Mouse (Mus musculus) thymus, adult 2 months (tissue): Measurements from ENCODE around the gene Shc1. TPM values are rescaled to one million over a fixed set of nuclear protein-coding genes. Genes with fewer than 3 reads are reported as not detected.

ENCODE experiments used
- DNase-seq: peaks from one replicate; pipeline ENCODE4 v3.0.0; 2021
- H3K27ac ChIP-seq: fragments of 200-500 bp; 2 replicates; pipeline ENCODE4 v1.5.1; 2012; ENCODE audit warnings: low read length, control low read depth; ENCODE audit not compliant: control insufficient read depth, insufficient read depth
- H3K27me3 ChIP-seq: fragments of 200-500 bp; 2 replicates; pipeline ENCODE4 v1.6.1; 2012; ENCODE audit warnings: mild to moderate bottlenecking, low read length, moderate library complexity, mixed read lengths; ENCODE audit not compliant: control insufficient read depth, insufficient read depth
- H3K36me3 ChIP-seq: fragments of 200-500 bp; 2 replicates; pipeline ENCODE4 v1.6.1; 2012; ENCODE audit warnings: mild to moderate bottlenecking, low read length, moderate library complexity; ENCODE audit not compliant: control insufficient read depth, insufficient read depth
- H3K4me1 ChIP-seq: fragments of 200-500 bp; replicated peaks from 2 replicates; pipeline ENCODE4 v1.6.1; 2012; ENCODE audit warnings: low read length; ENCODE audit not compliant: control insufficient read depth, insufficient read depth
- H3K4me3 ChIP-seq: fragments of 200-500 bp; 2 replicates; pipeline ENCODE4 v1.5.1; 2012; ENCODE audit warnings: mild to moderate bottlenecking, low read length, control low read depth, moderate library complexity; ENCODE audit not compliant: control insufficient read depth, insufficient read depth
- CTCF ChIP-seq: fragments of 200-500 bp; IDR thresholded peaks from 2 replicates; pipeline ENCODE4 v1.5.1; 2012; ENCODE audit warnings: mild to moderate bottlenecking, control low read depth, low read length, moderate library complexity, borderline replicate concordance; ENCODE audit not compliant: control insufficient read depth, poor library complexity, insufficient read depth; ENCODE audit errors: extremely low read depth
- POLR2A ChIP-seq: fragments of 200-500 bp; IDR thresholded peaks from 2 replicates; pipeline ENCODE4 v1.6.1; 2012; ENCODE audit warnings: mild to moderate bottlenecking, low read length, control low read depth, moderate library complexity; ENCODE audit not compliant: control insufficient read depth, poor library complexity, insufficient read depth; ENCODE audit errors: extremely low read depth
- WGBS: fragments of 180-500 bp; shearing (Covaris S2); methylation state at CpG from one replicate; pipeline ENCODE4 v1.1.7; 2018; 5-methylcytosine and 5-hydroxymethylcytosine counted together
- polyA plus RNA-seq: library from polyadenylated mRNA; depleted of rRNA; stranded (reverse); fragments of >200 nt; gene quantifications from 2 replicates; pipeline ENCODE4 v1.2.3, GENCODE M21; 2012

The Shc1 gene
- polyA plus RNA-seq, 1 experiment: 89.9 TPM

DNA sequence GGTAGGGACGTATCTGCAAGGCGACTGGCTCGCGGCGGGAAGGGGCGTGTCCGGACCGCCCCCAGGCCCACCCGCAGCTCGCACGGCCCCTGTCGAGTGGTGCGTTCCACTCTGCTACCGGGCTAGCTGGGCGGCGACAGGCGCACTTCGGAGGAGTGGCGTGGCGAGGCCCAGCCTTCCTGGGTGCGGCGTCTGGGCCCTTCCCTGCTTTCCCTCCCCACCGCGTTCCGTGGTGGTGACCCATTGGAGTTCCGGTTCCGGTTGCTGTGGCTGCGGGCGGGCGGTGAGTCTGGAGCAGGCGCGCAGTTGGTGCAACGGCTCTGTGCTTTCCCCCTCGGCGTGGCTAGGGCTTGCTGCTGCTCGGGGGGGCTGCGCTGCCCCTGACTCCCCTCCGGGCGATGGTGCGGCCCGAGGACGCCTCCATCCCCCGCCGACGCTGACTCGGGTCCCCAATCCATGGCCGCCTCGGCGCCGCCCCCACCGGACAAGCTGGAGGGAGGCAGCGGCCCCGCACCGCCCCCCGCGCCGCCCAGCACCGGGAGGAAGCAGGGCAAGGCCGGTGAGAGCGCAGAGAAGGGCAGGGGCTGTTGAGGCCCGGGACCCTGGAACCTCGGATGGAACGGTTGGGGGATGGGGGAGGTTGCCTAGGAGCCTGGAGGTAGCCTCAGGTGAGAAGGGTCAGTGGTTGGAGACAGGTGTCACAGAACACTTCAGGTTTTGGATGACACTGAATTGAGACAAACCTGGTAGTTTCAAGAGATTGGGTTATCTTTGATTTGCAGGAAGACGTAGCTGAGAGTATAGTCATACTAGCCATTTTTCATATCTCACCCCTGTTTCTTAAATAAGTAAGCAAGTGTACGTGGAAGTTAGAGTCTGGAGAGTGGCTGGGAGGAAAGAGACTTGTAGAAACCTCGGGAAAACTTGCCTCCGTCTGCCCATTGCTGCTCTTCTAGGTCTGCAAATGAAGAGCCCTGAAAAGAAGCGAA, 12.2 kb downstream of the Shc1 start, which contains the start of gene Pygo2:
Gene Pygo2, plus strand, starts transcription at position 44 of the 989 bp plus-strand sequence.
- 3% methylated on average over 68 of the region's 68 CpGs for WGBS
- peaks cover 10% of the 10 kb centered on the region for H3K36me3 ChIP-seq
- peak; percentile 89 for DNase-seq

DNA sequence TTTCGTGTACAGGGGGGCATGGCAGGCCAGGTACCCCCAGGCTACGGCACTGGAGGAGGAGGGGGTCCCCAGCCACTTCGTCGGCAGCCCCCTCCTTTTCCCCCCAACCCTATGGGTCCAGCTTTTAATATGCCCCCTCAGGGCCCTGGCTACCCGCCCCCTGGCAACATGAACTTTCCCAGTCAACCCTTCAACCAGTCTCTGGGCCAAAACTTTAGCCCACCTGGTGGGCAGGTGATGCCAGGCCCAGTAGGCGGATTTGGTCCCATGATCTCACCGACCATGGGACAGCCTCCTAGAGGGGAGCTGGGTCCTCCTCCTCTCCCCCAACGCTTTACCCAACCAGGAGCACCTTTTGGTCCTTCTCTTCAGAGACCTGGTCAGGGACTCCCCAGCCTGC, 14.4 kb downstream of the Shc1 start:
- no peak overlapping the region for H3K4me3 ChIP-seq
- peaks cover 18% of the 10 kb centered on the region for H3K4me1 ChIP-seq
- no peak for DNase-seq
- TF ChIP-seq POLR2A (no peak), CTCF (no peak)
- H3K36me3 ChIP-seq: peaks cover 4% of the 10 kb centered on the region; the same call in 1 of the 2 replicates
- no peaks in the 10 kb centered on the region for H3K27me3 ChIP-seq
- no peak overlapping the region for H3K27ac ChIP-seq
- 96% methylated on average over 8 of the region's 8 CpGs for WGBS

More for the DNA sequence above, 12.2 kb downstream of the Shc1 start, which contains the start of gene Pygo2:
- peak; percentile 44; the same call in 1 of the 2 replicates for TF ChIP-seq POLR2A
- peak; percentile 42; the same call in 1 of the 2 replicates for TF ChIP-seq CTCF
- Histone ChIP-seq H3K27ac (no peak within 1 kb of the TSS), H3K4me1 (peaks cover 7% of the 10 kb centered on the region), H3K4me3 (peak within 1 kb of the TSS; percentile 59), H3K27me3 (no peaks in the 10 kb centered on the region)

DNA sequence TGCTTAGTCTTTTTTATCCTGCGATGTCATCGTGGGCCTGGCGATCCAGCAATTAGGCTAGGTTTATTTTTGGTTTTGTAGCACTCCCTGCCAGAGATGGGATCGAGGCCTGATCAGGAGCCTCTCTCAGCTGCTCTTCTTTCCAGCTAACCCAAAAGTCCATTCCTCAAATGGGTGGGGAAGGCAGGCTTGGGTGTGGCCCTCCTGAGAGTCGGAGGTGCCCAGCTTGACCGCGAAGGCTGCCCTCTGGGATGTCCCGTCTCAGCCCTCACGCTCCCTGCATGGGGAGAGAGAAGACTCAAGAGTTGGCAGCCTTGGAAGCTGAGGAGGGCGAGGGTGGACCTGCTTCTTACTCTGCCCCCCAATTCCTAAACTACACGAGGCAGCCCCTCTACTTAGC, 16.3 kb downstream of the Shc1 start:
- 95% methylated on average over 11 of the region's 11 CpGs for WGBS
- DNase-seq: no peak
- Histone ChIP-seq H3K4me3 (no peak overlapping the region), H3K27ac (no peak overlapping the region), H3K36me3 (no peaks in the 10 kb centered on the region), H3K4me1 (peaks cover 20% of the 10 kb centered on the region), H3K27me3 (no peaks in the 10 kb centered on the region)
- TF ChIP-seq POLR2A (no peak), CTCF (no peak)

DNA sequence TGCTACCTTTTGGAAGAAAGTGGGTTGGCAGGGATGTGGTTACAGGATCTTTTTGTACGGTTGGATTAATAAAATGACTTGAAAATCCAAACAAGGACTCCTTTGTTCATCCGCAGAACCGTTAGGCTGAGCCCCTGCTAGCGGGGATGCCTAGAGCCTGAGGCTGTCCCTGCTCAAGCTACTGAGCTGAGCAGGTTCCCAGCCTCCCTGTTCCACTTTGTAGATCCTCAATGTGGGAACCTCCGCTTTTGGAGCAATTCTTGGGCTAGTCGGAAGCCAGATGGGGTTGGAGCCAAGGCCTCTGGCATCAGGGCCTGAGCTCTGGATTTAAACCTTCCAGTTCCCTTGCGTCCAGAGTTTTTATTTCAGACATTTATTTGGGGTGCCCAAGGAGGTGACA, 16.8 kb downstream of the Shc1 start:
- H3K27ac ChIP-seq: no peak overlapping the region
- H3K4me3 ChIP-seq: no peak overlapping the region
- H3K4me1 ChIP-seq: peaks cover 20% of the 10 kb centered on the region
- H3K36me3 ChIP-seq: no peaks in the 10 kb centered on the region
- WGBS: 94% methylated on average over 7 of the region's 7 CpGs
- no peak for TF ChIP-seq POLR2A
- TF ChIP-seq CTCF: no peak
- no peaks in the 10 kb centered on the region for H3K27me3 ChIP-seq
- DNase-seq: no peak

DNA sequence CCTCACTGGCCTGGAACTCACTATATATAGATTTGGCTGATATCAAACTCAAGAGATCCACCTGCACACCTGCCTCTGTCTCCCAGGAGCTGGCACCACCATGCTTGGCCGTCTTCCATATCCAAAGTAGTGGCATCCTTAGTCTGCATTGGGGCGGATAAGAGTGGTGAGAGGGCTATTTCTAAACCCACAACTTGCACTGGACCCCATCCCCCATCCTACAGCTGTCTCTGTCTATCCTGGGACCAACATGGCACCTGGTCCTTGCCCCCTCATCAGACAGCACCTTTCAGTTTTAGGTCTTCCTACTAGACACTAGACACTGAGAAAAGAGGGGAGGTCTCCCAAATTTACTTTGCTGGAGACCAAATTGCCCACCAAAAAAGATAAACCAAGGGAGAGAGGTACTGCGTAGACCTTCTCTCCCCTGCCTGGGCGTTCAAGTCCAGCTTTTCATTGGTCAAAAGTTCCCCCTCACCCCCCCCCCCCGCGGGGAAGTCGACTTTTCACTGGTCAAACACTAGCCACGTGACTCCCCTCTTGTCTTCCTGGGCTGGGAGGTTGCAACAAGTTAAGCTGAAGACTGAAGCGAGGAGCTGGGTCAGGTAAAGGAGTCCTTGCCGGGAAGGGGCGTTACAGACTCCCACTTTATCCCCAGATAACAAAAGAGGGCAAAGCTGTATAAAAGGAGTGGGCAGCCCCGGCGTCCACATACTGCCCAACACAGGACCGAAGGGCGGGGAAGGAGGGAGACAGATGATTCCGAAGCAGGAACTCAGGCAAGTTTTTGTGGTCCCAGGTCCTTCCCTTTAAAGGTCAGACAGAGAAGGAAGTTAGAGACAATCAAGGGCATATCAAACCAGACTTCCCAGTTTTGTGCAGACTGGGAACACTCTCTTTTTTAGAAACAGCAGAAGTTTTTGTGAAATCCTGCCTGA, 18.2 kb downstream of the Shc1 start, which contains the start of gene Pbxip1:
Gene Pbxip1, plus strand, starts transcription at position 531 of the 938 bp plus-strand sequence.
- H3K36me3 ChIP-seq: no peaks in the 10 kb centered on the region
- peak within 1 kb of the TSS; percentile 75 for H3K4me3 ChIP-seq
- H3K4me1 ChIP-seq: peaks cover 14% of the 10 kb centered on the region
- DNase-seq: peak; percentile 64
- TF ChIP-seq CTCF (no peak), POLR2A (peak; percentile 50; the same call in 1 of the 2 replicates)
- H3K27me3 ChIP-seq: no peaks in the 10 kb centered on the region
- peak within 1 kb of the TSS; percentile 55; the same call in 1 of the 2 replicates for H3K27ac ChIP-seq
- 10% methylated on average over 16 of the region's 16 CpGs for WGBS
